Mouse (Mus musculus): ENCODE data around the gene Mtss1l. TPM values are rescaled to one million over a fixed set of nuclear protein-coding genes. Genes with fewer than 3 reads are reported as not detected.

Mtss1l gene
- total and polyA plus RNA-seq, 3 experiments: 0.64 to 0.66 TPM; not detected in 1

DNA sequence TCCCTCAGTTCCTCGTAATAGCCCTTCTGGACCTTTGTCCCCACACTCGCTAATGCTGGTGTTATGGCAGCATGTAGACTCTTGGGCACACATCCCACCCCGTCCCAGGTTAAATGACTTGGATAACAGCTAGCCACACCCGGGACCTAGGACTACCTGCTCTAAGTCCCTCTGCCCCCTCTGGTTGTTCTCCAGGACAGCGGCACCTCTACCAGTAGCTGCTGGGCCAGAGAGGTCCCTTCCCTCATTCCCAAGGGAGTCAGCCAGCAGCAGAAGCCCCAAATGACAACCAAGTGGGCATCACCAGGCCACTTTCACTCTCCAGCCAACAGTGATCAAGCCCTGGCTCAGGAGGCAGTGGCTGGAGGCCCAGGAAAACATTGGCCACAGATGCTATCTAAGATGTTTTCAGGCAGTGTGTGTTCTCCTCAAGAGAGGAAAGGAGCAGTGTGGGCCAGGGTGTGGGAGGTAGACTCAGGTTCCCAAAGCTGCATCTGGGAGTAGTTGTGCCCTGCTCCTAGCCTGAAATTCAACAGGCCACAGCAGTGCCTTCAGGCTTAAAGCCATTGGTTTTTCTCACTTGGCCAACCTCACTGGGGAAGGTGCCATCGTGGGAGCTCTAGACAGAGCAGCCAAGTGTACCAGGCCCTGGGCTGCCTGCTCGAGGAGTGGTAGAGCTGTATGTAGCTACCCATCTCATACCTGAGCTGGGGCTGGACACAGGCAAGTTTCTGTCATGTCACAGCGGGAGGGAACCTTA is 2.9 kb upstream of the Mtss1l start:
- dilution Hi-C loops (cut with MboI; ENCODE audit: extremely low pct_ligation_motif_present, extremely low pct_unique_long_range_greater_than_20kb, low sequenced_read_pairs): no loop called here

DNA sequence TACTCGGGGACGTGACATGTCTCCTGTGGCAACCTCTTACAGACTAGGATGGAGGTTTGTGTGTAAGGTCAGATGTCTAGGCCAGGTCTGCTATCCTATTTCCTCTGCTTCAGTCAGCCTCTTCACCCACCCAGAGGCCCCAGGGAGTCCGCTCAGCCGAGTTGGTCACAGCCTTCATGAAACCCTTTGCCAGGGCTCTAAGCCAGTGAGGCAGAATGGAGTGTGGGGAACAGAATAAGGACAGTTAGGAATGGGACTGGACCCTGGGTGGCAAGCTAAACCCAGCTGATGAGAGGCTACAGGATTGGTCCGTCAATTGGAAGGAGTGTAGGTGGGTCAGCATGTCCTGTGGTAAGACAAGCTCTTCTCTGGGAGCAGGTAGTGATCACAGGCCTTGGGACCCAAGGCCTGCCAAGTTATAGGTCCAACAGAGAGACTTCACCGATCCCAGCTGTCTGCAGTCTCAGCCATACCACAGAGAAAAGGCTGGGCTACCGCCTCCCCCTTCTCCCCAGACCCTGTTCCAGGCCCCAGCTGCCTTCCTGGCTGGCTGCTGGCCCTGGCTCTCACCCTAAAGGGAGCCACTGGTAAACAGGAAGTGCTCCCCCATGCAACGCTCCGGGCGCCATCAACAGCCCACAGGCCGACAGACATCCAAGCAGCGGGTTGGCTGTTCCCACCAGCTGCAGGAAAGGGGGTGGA is 2.2 kb upstream of the Mtss1l start:
- Histone ChIP-seq H3K9me3 (replicated peaks; ENCODE audit: low read length) (no peaks in the 10 kb centered on the region), H3K79me2 (replicated peaks; ENCODE audit: control insufficient read depth, extremely low read depth, insufficient read depth, poor library complexity, severe bottlenecking) (no peaks in the 10 kb centered on the region), H3K27ac (ENCODE audit: insufficient read depth, low read depth) (no peak overlapping the region), H3K4me3 (replicated peaks in 1 of 3; ENCODE audit: low read depth in 2 of 3, low read length in 2 of 3, poor library complexity in 1 of 3) (no peak overlapping the region), H3K4me2 (ENCODE audit: insufficient read depth, low read depth, poor library complexity, severe bottlenecking) (no peak overlapping the region), H3K4me1 (ENCODE audit: control insufficient read depth in 1 of 2, insufficient read depth in 2 of 2) (no peaks in the 10 kb centered on the region), H3K36me3 (replicated peaks in 1 of 2; ENCODE audit: control insufficient read depth in 1 of 2, insufficient read depth in 1 of 2, low read length in 1 of 2) (peaks cover 8 to 61% of the 10 kb centered on the region in 2 experiments), H3K27me3 (replicated peaks) (no peaks in the 10 kb centered on the region), H3K9ac (ENCODE audit: insufficient read depth, low read depth) (no peak overlapping the region)
- in situ Hi-C loops (cut with MboI; ENCODE audit: low pct_ligation_motif_present, low pct_unique_long_range_greater_than_20kb, low sequenced_read_pairs) (no loop called here), dilution Hi-C loops (cut with MboI; ENCODE audit: extremely low pct_ligation_motif_present, extremely low pct_unique_long_range_greater_than_20kb, low sequenced_read_pairs) (no loop called here)
- no peak for TF ChIP-seq RAD21 (IDR thresholded peaks at IDR 0.05; ENCODE audit: low read depth, low read length)
- no peak for TF ChIP-seq ELF1 (IDR thresholded peaks at IDR 0.05; ENCODE audit: low read depth, low read length)
- no peak for TF ChIP-seq ETS1 (conservative IDR thresholded peaks at IDR 0.05; ENCODE audit: low read depth, low read length)
- TF ChIP-seq PAX5 (IDR thresholded peaks at IDR 0.05; ENCODE audit: low read length): no peak
- TF ChIP-seq NELFE (IDR thresholded peaks at IDR 0.05; ENCODE audit: low read depth, low read length): no peak
- TF ChIP-seq JUND (conservative IDR thresholded peaks at IDR 0.05; ENCODE audit: low read depth, low read length): no peak
- no peak for TF ChIP-seq USF2 (conservative IDR thresholded peaks at IDR 0.05; ENCODE audit: low read depth, low read length)
- no peak for TF ChIP-seq CHD1 (IDR thresholded peaks at IDR 0.05; ENCODE audit: low read depth, low read length)
- no peak for TF ChIP-seq ZMIZ1 (IDR thresholded peaks at IDR 0.05; ENCODE audit: low read depth, low read length)
- TF ChIP-seq NRF1 (IDR thresholded peaks at IDR 0.05; ENCODE audit: low read depth, low read length): no peak
- no peak for TF ChIP-seq POLR2AphosphoS2 (IDR thresholded peaks at IDR 0.05; ENCODE audit: low read depth, low read length)
- no peak for TF ChIP-seq IRF4 (IDR thresholded peaks at IDR 0.05; ENCODE audit: low read depth, low read length)
- no peak for TF ChIP-seq MAX (IDR thresholded peaks at IDR 0.05; ENCODE audit: low read length)
- no peak for TF ChIP-seq CTCF (conservative IDR thresholded peaks at IDR 0.05 in 1 of 2, IDR thresholded peaks at IDR 0.05 in 1 of 2; ENCODE audit: low read depth in 2 of 2, low read length in 2 of 2)
- TF ChIP-seq POLR2A (IDR thresholded peaks at IDR 0.05; ENCODE audit: low read depth, low read length): no peak
- DNase-seq (ENCODE audit: extremely low read depth): no peak

More for the DNA sequence above, 2.9 kb upstream of the Mtss1l start:
- H3K79me2 ChIP-seq (replicated peaks; ENCODE audit: control insufficient read depth, extremely low read depth, insufficient read depth, poor library complexity, severe bottlenecking): no peaks in the 10 kb centered on the region
- no peaks in the 10 kb centered on the region for H3K4me1 ChIP-seq (ENCODE audit: control insufficient read depth in 1 of 2, insufficient read depth in 2 of 2)
- TF ChIP-seq NRF1 (IDR thresholded peaks at IDR 0.05; ENCODE audit: low read depth, low read length): no peak
- TF ChIP-seq E2F4 (IDR thresholded peaks at IDR 0.05; ENCODE audit: insufficient replicate concordance, low read depth, low read length): no peak
- TF ChIP-seq MXI1 (IDR thresholded peaks at IDR 0.05; ENCODE audit: low read depth, low read length): no peak
- no peak for TF ChIP-seq BHLHE40 (IDR thresholded peaks at IDR 0.05; ENCODE audit: low read depth, low read length)
- no peak for TF ChIP-seq MAX (IDR thresholded peaks at IDR 0.05; ENCODE audit: low read length)
- no peak for TF ChIP-seq RAD21 (IDR thresholded peaks at IDR 0.05; ENCODE audit: low read depth, low read length)
- no peak for TF ChIP-seq NELFE (IDR thresholded peaks at IDR 0.05; ENCODE audit: low read depth, low read length)
- no peak for TF ChIP-seq POLR2AphosphoS2 (IDR thresholded peaks at IDR 0.05; ENCODE audit: low read depth, low read length)
- no peak for TF ChIP-seq ZNF384 (IDR thresholded peaks at IDR 0.05; ENCODE audit: low read depth, low read length)
- no peak for TF ChIP-seq MAZ (IDR thresholded peaks at IDR 0.05; ENCODE audit: low read depth, low read length)
- TF ChIP-seq CTCF (conservative IDR thresholded peaks at IDR 0.05 in 1 of 2, IDR thresholded peaks at IDR 0.05 in 1 of 2; ENCODE audit: low read depth in 2 of 2, low read length in 2 of 2): no peak
- TF ChIP-seq HCFC1 (IDR thresholded peaks at IDR 0.05; ENCODE audit: low read depth, low read length): no peak
- no peak for TF ChIP-seq GABPA (IDR thresholded peaks at IDR 0.05; ENCODE audit: insufficient replicate concordance, low read depth, low read length)
- no peak for TF ChIP-seq CHD1 (IDR thresholded peaks at IDR 0.05; ENCODE audit: low read depth, low read length)
- no peak overlapping the region for H3K4me2 ChIP-seq (ENCODE audit: insufficient read depth, low read depth, poor library complexity, severe bottlenecking)
- H3K27ac ChIP-seq (ENCODE audit: insufficient read depth, low read depth): no peak overlapping the region
- no peaks in the 10 kb centered on the region for H3K9me3 ChIP-seq (replicated peaks; ENCODE audit: low read length)
- in situ Hi-C loops (cut with MboI; ENCODE audit: low pct_ligation_motif_present, low pct_unique_long_range_greater_than_20kb, low sequenced_read_pairs): no loop called here
- H3K9ac ChIP-seq (ENCODE audit: insufficient read depth, low read depth): no peak overlapping the region
- H3K36me3 ChIP-seq (replicated peaks in 1 of 2; ENCODE audit: control insufficient read depth in 1 of 2, insufficient read depth in 1 of 2, low read length in 1 of 2): peaks cover 10 to 69% of the 10 kb centered on the region in 2 experiments
- H3K27me3 ChIP-seq (replicated peaks): no peaks in the 10 kb centered on the region
- DNase-seq (ENCODE audit: extremely low read depth): no peak
- no peak overlapping the region for H3K4me3 ChIP-seq (replicated peaks in 1 of 3; ENCODE audit: low read depth in 2 of 3, low read length in 2 of 3, poor library complexity in 1 of 3)

Measured in CH12.LX (cell line).